Mouse (Mus musculus) limb, embryonic 12.5 days (tissue): ENCODE data around the gene Ugt1a8. TPM values are rescaled to one million over a fixed set of nuclear protein-coding genes. Genes with fewer than 3 reads are reported as not detected.
"Not testable (repeated sequence)": the region's sequence is repeated elsewhere in the genome, so short reads cannot be mapped to it uniquely, and the experiment has no call there.

Experiments used
- ATAC-seq: fragments of 200-750 bp; cut with Nextera tagmentation; 2 replicates; pipeline ENCODE4 v1.8.0; 2017; ENCODE audit warnings: low read depth, moderate TSS enrichment; ENCODE audit not compliant: insufficient number of reproducible peaks, insufficient read depth, low FRiP score, low TSS enrichment
- H3K27ac ChIP-seq: fragments of 300-500 bp; sonication (generic); 2 replicates; pipeline ENCODE4 v1.5.1; 2016; ENCODE audit warnings: mild to moderate bottlenecking, moderate library complexity
- H3K27me3 ChIP-seq: fragments of 300-500 bp; sonication (generic); 2 replicates; pipeline ENCODE4 v1.6.1; 2016; ENCODE audit warnings: mild to moderate bottlenecking, moderate library complexity
- H3K36me3 ChIP-seq: fragments of 300-500 bp; sonication (generic); 2 replicates; pipeline ENCODE4 v1.6.1; 2016; ENCODE audit warnings: mild to moderate bottlenecking, moderate library complexity
- H3K4me1 ChIP-seq: fragments of 300-500 bp; sonication (generic); replicated peaks from 2 replicates; pipeline ENCODE4 v1.6.1; 2016
- H3K4me2 ChIP-seq: fragments of 300-500 bp; sonication (generic); 2 replicates; pipeline ENCODE4 v1.6.1; 2016; ENCODE audit warnings: mild to moderate bottlenecking, moderate library complexity
- H3K4me3 ChIP-seq: fragments of 300-500 bp; sonication (generic); replicated peaks from 2 replicates; pipeline ENCODE4 v1.5.1; 2016; ENCODE audit warnings: mild to moderate bottlenecking
- H3K9ac ChIP-seq: fragments of 300-500 bp; sonication (generic); replicated peaks from 2 replicates; pipeline ENCODE4 v1.6.1; 2016; ENCODE audit warnings: mild to moderate bottlenecking, moderate library complexity
- H3K9me3 ChIP-seq: fragments of 300-500 bp; sonication (generic); 2 replicates; pipeline ENCODE4 v1.6.1; 2016; ENCODE audit warnings: mild to moderate bottlenecking, moderate library complexity
- WGBS: fragments of 180-500 bp; shearing (Covaris S2); methylation state at CpG from one replicate; pipeline ENCODE4 v1.1.7; 2016; 5-methylcytosine and 5-hydroxymethylcytosine counted together
- polyA plus RNA-seq: library from polyadenylated mRNA; unstranded; fragments of >200 nt; fragmentation: Nextera tagmentation; extraction: Ambion mirVana; gene quantifications from 2 replicates; pipeline ENCODE4 v1.2.1, GENCODE M21; 2016

Ugt1a8 gene
- polyA plus RNA-seq, 1 experiment from 2014 or later = not detected

DNA sequence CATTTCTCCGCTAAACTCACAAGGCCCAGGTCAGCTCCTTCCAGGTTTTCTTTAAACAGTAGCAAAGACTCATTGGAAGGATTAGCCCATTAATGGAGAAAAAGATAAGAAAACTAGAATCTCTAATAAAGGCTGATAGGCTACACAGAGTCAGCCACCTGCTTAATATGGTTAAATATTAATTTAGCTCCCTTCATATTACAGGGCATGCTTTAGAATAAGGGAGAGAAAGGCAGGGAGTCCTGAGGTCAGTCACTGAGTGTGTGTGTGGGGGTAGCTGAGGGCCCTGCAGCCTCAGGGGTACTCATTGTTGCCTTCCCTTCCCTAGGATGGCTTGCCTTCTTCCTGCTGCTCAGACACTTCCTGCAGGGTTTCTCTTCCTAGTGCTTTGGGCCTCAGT is 50.5 kb downstream of the Ugt1a8 start:
- H3K4me3 ChIP-seq = no peak overlapping the region
- H3K9me3 ChIP-seq = no peaks in the 10 kb centered on the region
- WGBS = 86% methylated on average over 1 of the region's 1 CpGs
- H3K27me3 ChIP-seq = no peaks in the 10 kb centered on the region
- no peak overlapping the region for H3K9ac ChIP-seq
- ATAC-seq = no peak
- H3K4me1 ChIP-seq = peaks cover 5% of the 10 kb centered on the region; the same call in 1 of the 2 replicates
- H3K4me2 ChIP-seq = no peak overlapping the region
- no peak overlapping the region for H3K27ac ChIP-seq
- no peaks in the 10 kb centered on the region for H3K36me3 ChIP-seq

DNA sequence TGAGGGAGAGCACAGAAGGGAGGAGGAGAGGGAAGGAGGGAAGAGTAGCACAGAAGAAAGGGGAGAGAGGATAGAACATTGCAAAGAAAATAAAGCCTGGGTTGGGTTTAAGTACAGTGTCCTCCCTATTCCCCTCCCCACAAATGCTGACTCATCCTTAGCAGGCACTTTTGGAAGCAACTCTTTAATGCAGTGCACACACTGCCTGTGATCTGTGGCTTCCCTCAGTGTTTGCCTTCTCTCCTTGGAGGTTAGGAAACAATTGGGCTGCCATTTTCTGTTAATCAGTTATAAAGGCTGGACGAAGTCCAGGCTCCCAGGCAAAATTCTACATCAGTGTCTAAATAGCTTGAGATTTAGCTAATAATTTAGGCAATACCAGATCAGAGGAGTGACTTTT is 52.9 kb downstream of the Ugt1a8 start:
- ATAC-seq, H3K4me1 ChIP-seq: not testable (repeated sequence)
- WGBS = 80% methylated on average over 1 of the region's 1 CpGs

DNA sequence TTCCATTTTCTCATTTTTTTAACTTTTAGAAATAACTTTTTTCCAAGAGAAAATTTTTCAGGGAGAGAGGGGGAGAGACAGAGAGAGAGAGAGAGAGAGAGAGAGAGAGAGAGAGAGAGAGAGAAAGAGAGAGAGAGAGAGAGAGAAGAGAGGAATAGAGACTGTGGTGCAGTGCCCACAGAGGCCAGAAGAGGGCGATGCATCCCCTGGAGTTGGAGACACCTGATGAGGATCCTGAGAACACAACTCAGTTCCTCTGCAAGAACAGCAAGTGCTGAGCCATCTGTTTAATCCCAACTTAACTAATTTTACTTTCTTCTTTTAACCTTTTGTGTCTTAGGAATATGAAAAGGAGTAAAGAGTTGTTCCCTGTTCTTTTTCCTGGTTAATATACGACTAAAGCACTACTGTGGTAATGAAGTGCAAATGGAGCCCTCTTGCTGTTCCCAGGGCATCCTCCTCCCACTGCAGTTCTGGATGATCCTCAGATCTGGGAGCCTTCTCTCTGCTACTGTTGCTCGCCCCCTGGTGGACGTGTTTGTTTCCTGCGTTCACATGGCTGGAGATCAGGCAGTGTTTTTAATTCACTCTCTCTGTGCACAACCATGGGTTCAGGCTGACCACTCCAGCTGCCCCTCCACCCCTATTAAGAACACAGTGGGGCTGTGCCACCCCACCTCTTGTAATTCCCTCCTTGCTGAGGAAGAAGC is 56.5 kb downstream of the Ugt1a8 start:
- not testable (repeated sequence) for H3K27me3 ChIP-seq, H3K4me2 ChIP-seq, ATAC-seq, H3K9ac ChIP-seq, H3K4me1 ChIP-seq, H3K36me3 ChIP-seq, H3K27ac ChIP-seq, H3K9me3 ChIP-seq, H3K4me3 ChIP-seq
- 1% methylated on average over 5 of the region's 5 CpGs for WGBS

More for the DNA sequence above, 52.9 kb downstream of the Ugt1a8 start:
- not testable (repeated sequence) for H3K4me3 ChIP-seq, H3K4me2 ChIP-seq, H3K36me3 ChIP-seq, H3K27ac ChIP-seq, H3K27me3 ChIP-seq, H3K9ac ChIP-seq, H3K9me3 ChIP-seq

DNA sequence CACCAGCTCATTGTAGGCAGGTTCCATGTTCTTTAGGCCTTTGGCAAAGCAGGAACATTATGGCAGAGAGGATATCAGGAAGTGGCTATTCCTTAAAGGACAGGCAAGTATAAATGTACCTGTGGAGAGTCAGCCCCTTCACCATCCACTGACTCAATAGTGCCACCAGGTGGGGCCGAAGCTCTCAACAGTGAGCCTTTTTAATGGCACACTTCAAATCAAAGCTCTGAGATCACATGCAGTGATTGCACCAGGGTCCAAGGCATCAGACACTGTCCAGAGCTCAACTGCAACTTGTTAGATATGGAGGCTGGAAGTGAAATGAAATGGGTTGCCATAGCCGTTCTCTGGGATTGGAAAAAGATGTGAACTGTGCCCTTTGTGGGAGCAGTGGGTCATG is 57.7 kb downstream of the Ugt1a8 start:
- ATAC-seq, H3K4me2 ChIP-seq, H3K4me3 ChIP-seq, H3K9ac ChIP-seq, H3K27ac ChIP-seq, H3K27me3 ChIP-seq, H3K9me3 ChIP-seq, H3K36me3 ChIP-seq, H3K4me1 ChIP-seq: not testable (repeated sequence)
- 47% methylated on average over 2 of the region's 2 CpGs for WGBS

DNA sequence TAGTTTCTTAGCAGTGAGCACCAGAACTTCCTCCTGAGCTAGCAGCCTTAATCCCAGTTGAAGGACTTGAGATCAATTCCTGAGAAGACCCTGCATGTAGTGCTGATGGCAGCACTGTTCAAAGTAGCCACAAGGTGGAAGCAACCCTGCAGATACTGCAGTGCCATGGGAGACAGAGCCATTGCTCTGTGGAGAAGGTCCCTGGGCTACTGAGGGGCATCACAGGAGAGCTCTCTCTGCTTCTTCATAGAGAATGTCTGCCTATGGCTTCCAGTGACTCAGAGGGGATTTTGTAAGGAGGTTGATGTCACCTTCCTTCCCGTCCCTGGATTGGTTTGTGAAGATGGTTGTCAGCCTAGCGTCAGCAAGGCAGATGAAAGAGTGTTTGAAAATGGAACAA is 62.5 kb downstream of the Ugt1a8 start:
- H3K36me3 ChIP-seq, H3K4me3 ChIP-seq, H3K4me1 ChIP-seq, H3K9ac ChIP-seq, H3K27me3 ChIP-seq, H3K9me3 ChIP-seq, ATAC-seq, H3K27ac ChIP-seq, H3K4me2 ChIP-seq: not testable (repeated sequence)
- 61% methylated on average over 2 of the region's 2 CpGs for WGBS

DNA sequence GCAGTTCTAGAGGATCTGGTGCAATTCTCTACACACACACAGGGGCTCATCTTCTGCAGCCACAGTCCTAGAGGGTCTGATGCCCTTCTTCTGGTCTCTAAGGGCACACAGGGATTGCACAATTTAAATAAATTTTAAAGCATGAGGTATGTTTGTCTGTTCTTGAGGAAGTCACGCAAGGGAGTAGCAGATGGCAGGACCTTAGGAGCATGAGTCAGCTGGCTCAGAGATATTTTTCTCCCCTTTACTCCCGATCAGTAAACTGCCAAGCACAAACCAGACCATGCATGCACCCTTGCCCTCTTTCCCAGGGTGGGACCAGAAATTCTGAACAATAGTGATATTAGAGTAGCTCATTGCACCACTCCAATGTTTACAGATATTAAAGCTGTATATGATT is 70.8 kb downstream of the Ugt1a8 start:
- H3K9me3 ChIP-seq = no peaks in the 10 kb centered on the region
- no peak overlapping the region for H3K9ac ChIP-seq
- WGBS = 89% methylated on average over 2 of the region's 2 CpGs
- ATAC-seq = no peak
- no peak overlapping the region for H3K4me3 ChIP-seq
- no peaks in the 10 kb centered on the region for H3K27me3 ChIP-seq
- H3K36me3 ChIP-seq = no peaks in the 10 kb centered on the region
- H3K4me1 ChIP-seq = no peaks in the 10 kb centered on the region
- H3K27ac ChIP-seq = no peak overlapping the region
- no peak overlapping the region for H3K4me2 ChIP-seq

DNA sequence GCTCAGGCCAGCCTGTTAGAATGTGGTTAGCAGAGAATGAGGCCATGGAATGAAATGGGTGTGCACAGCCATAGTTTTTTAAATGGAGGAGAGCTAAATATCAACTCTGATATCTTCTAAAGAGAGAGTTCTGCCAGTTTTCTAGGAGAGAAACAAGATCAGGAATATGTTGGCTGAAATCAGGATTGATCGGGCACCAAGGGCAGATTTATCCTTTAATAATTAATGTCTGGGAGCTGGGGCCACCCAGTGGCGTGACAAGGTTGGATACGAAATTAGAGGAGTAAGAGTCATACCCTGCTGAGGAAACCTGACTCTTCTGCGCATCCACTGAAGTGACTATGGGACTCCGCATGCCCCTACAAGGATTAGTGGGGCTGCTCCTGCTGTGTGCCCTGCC is 78.1 kb downstream of the Ugt1a8 start, which contains the start of gene Ugt1a5:
Gene Ugt1a5 (plus strand): TSS at position 302 of the 400 bp plus-strand sequence.
- Histone ChIP-seq H3K4me1 (no peaks in the 10 kb centered on the region), H3K27me3 (no peaks in the 10 kb centered on the region), H3K4me2 (no peak within 1 kb of the TSS), H3K9me3 (no peaks in the 10 kb centered on the region), H3K27ac (no peak within 1 kb of the TSS), H3K36me3 (no peaks in the 10 kb centered on the region), H3K9ac (no peak within 1 kb of the TSS), H3K4me3 (no peak within 1 kb of the TSS)
- ATAC-seq = no peak
- WGBS = 72% methylated on average over 5 of the region's 5 CpGs

DNA sequence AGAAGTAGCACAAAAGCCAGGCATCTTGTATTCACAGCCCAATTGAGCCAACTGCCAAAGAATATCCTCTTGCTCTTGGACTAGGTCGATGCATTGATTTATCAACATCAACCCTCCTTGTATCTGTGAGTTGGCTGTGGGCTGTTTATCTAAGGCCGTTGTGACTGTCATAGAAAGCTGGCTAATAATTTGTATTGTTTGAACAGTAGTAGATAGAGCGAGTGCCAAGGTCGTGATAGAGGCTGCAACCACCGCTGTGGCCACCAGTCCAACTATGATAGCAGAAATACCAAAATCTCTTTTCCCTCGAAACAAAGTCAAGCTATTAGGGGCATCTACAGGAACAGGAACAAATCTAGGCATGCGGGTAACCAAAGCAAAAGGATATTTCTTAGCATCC is 84.6 kb downstream of the Ugt1a8 start:
- H3K9me3 ChIP-seq = peaks cover 11% of the 10 kb centered on the region
- H3K9ac ChIP-seq, H3K27ac ChIP-seq, H3K4me2 ChIP-seq, H3K4me1 ChIP-seq, H3K27me3 ChIP-seq, ATAC-seq, H3K36me3 ChIP-seq, H3K4me3 ChIP-seq: not testable (repeated sequence)
- WGBS = 86% methylated on average over 7 of the region's 7 CpGs

DNA sequence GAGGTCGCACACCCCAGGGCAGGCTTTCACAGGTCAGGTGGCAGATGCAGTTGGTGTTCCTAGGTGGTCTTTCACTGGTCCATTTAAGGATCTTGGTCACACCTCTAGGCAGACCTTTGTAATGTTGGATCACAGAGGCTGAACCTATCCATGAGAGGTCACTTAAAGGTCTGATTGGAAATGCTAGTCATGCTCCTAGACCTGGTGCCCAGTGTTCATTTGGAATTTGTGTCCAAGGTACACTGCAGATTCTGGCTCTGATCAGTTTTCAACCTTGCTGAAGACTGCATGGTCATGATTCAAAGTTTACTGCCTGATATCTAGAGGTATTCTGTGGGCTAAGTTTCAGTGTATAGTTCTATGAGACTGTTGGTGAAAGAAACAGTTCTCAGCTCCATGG is 92.0 kb downstream of the Ugt1a8 start:
- H3K4me3 ChIP-seq = no peak overlapping the region
- no peaks in the 10 kb centered on the region for H3K4me1 ChIP-seq
- H3K27me3 ChIP-seq = no peaks in the 10 kb centered on the region
- no peak for ATAC-seq
- no peak overlapping the region for H3K27ac ChIP-seq
- H3K36me3 ChIP-seq = no peaks in the 10 kb centered on the region
- no peak overlapping the region for H3K9ac ChIP-seq
- no peak overlapping the region for H3K4me2 ChIP-seq
- WGBS = 89% methylated on average over 1 of the region's 1 CpGs
- peaks cover 25% of the 10 kb centered on the region for H3K9me3 ChIP-seq

DNA sequence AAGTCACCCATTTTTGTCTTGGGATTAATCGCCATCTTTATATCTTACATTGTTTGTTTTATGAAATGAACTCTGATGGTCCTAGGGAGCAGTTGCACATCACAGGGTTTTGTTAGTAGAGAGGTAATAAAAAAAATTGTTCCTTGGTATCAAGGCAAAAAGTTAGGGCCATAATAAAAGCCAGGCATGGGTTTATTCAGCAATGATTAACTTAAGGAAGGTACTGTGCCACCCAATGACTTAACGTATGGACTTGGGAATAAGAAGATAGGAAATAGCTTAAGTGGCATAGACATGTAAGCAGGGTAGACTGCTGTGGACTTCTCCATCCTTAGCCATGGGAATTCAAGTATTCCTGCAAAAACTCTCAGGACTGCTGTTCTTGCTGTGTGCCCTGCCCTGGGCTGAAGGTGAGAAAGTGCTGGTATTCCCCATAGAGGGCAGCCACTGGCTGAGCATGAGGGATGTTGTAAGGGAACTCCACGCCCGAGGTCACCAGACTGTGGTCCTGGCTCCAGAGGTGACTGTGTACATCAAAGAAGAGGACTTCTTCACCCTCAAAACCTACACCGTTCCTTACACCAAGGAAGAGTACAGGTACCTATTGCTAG is 98.8 kb downstream of the Ugt1a8 start:
- H3K9me3 ChIP-seq = no peaks in the 10 kb centered on the region
- no peak for ATAC-seq
- H3K4me1 ChIP-seq = no peaks in the 10 kb centered on the region
- H3K36me3 ChIP-seq = no peaks in the 10 kb centered on the region
- no peak overlapping the region for H3K9ac ChIP-seq
- whole genome bisulfite sequencing = 83% methylated on average over 5 of the region's 5 CpGs
- no peak overlapping the region for H3K4me2 ChIP-seq
- H3K27me3 ChIP-seq = no peaks in the 10 kb centered on the region
- H3K4me3 ChIP-seq = no peak overlapping the region
- no peak overlapping the region for H3K27ac ChIP-seq

DNA sequence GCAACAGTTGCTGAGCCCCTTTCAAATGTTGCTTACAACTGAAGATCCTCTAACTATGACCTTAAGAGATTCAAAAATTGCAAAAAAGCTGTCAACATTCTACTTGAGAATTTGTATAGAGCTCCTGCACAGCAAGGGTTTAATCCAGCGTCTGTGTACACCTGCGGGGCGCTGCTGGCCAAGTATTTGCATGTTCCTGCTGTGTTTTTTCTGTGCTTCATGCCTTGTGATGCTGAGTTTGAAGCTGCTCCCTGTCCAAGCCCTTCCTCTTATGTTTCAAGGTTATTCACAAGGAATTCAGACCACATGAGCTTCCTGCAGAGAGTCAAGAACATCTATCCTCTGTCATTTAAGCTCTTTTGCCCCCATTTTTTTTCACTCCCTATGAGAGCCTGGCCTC is 104.5 kb downstream of the Ugt1a8 start:
- Histone ChIP-seq H3K4me3 (no peak overlapping the region), H3K27ac (no peak overlapping the region), H3K36me3 (no peaks in the 10 kb centered on the region), H3K9ac (no peak overlapping the region), H3K9me3 (no peaks in the 10 kb centered on the region), H3K4me2 (no peak overlapping the region), H3K4me1 (no peaks in the 10 kb centered on the region), H3K27me3 (no peaks in the 10 kb centered on the region)
- ATAC-seq = no peak
- 72% methylated on average over 3 of the region's 3 CpGs for WGBS

DNA sequence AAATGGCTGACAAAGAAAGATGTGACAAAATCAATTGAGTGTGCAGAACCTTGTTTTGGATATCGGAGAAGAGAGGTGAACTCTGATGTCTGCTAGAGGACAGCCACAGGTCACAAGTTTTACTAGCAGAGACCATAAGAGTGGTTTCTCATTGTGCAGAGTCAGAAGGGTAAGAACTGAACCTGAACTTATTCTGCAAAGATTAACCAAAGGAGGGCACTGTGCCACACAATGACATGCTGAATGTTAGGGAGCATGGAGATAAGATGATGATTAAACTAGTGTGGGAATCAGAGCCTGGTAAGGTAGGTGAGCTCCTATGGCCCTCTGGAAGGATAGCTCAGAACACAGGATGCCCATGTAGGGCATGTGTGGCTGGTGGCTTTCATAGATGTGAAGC is 108.1 kb downstream of the Ugt1a8 start:
- Histone ChIP-seq H3K27me3 (no peaks in the 10 kb centered on the region), H3K4me2 (no peak overlapping the region), H3K36me3 (no peaks in the 10 kb centered on the region), H3K27ac (no peak overlapping the region), H3K4me1 (no peaks in the 10 kb centered on the region), H3K4me3 (no peak overlapping the region), H3K9ac (no peak overlapping the region), H3K9me3 (no peaks in the 10 kb centered on the region)
- 89% methylated on average over 1 of the region's 1 CpGs for WGBS
- ATAC-seq = no peak
